Mouse (Mus musculus) embryo, embryonic 11.5 days (tissue): ENCODE results near the gene Zfp597.
"Not testable (repeated sequence)": the region's sequence is repeated elsewhere in the genome, so short reads cannot be mapped to it uniquely, and the experiment has no call there.

ENCODE experiments used
- DNase-seq: peaks from one replicate; pipeline ENCODE4 v3.0.0-alpha.2; 2012; ENCODE audit warnings: low read depth, low spot score

Gene Zfp597

DNA sequence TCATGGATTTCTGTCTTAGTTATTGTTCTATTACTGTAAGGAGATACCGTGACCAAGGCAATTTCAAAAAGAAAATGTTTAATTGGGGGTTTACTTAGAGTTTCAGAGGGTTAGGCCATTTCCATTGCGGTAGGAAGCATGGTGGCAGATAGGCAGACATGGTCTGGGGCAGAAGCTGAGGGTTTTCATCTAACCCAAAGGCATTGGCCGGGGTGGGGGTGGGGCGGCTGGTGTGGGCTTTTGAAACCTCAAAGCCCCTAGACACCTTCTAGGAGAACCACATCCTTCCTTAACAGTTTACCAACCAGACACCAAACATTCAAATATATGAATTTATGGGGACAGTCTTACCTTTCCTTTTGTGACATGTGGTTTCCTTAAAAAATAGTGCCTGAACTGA lies 25.1 kb downstream of the Zfp597 start:
- DNase-seq, result no peak

DNA sequence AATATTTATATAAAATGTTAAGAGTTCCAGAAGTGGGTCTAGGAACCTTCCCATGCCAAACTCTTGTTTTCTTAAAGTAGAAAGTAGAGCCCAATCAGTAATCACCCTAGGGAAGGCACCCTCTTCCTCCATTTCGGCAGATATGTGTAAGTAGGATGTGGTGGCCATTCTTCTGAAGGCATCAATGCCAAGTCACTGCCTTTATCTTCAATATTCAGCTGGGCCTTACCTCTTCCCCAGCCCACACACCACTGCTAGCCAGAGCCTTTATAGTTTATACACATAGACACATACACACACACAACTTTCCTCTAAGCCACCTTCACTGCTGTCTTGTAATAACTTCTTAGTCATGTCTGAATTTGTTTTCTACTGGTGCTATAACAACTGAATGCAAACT lies 28.6 kb downstream of the Zfp597 start:
- no peak for DNase-seq

DNA sequence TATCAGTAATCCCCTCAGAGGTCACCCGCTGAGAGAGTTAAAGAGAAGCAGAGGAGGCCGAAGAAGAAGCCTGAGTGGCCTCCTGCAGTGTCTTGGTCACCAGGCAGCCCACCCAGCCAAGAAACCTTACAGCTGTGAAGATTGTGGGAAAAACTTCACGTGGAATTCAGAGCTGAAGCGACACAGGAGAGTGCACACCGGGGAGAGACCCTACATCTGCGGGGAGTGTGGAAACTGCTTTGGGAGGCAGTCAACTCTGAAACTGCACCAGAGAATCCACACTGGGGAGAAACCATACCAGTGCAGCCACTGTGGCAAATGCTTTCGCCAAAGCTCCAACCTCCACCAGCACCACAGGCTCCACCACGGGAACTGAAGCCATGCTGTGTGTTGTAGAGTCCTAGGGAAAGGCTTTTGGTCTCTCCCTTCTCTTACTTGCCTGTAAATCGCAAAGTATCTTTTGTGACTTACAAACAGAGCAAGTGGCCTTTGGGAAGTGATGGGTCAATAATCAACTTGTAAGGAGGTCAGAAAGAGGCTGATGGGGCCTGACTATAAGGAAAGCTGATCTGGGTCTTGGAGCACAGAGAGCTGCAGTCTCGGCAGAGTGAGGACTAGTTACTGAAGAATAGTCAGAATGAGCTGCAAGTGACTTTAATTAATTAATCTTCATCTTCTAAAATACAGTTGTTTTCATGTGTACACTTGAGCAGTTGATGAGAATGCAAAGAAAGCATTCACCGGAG lies 29.8 kb downstream of the Zfp597 start:
- no peak for DNase-seq

DNA sequence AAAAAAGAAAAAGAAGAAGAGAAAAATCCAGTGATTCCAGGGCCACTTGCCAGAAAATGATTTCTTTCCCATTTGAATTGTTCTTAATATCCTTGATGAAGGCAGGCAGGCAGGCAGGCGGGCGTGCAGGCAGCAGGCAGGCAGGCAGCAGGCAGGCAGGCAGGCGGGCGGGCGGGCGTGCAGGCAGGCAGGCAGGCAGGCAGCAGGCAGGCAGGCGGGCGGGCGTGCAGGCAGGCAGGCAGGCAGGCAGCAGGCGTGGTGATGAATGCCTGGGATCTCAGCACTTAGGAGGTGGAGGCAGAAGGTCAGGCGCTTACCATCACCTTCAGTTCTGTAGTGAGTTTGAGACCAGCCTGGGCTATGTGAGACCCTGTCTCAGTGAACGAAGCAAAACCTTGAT lies 31.8 kb downstream of the Zfp597 start:
- no peak for DNase-seq

DNA sequence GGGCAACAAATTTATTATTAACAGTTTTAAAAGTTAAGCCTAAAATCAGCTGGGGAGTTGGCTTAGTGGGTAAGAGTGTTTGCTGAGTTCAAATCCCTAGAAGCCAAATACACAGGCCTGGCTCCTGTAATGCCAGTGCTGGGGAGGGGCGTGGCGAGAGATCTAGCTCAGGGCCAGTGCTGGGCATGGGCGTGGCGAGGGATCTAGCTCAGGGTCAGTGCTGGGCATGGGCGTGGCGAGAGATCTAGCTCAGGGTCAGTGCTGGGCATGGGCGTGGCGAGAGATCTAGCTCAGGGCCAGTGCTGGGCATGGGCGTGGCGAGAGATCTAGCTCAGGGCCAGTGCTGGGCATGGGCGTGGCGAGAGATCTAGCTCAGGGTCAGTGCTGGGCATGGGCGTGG lies 33.1 kb downstream of the Zfp597 start:
- not testable (repeated sequence) for DNase-seq

DNA sequence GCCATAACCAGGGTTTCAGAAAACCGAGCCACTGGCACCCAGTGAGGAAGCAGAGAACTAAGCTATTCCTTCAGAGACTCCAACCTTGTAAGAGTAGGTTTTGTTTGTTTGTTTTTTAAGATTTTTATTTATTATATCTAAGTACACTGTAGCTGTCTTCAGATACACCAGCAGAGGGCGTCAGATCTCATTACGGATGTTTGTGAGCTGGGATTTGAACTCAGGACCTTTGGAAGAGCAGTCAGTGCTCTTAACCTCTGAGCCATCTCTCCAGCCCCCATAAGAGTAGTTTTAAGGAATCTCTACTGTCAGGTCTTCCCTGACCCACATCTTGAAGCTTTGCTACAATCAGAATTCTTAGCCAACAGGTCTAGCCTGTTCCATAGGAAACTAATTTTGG lies 35.9 kb downstream of the Zfp597 start:
- no peak for DNase-seq

DNA sequence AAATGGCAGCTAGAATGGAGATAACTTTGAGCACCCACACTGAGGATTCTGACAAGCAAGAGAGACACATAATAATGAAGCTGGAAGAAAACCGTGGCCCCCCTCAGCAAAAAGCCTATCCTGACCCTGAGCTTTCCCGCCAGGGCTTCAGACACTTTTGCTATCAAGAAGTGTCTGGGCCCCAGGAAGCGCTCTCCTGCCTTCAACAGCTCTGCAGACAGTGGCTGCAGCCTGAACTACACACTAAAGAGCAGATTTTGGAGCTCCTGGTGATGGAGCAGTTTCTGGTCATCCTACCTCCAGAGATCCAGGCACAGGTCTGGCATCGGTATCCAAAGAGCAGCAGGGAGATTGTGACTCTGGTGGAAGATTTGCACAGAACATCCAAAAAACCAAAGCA lies 36.5 kb downstream of the Zfp597 start:
- DNase-seq, result no peak

DNA sequence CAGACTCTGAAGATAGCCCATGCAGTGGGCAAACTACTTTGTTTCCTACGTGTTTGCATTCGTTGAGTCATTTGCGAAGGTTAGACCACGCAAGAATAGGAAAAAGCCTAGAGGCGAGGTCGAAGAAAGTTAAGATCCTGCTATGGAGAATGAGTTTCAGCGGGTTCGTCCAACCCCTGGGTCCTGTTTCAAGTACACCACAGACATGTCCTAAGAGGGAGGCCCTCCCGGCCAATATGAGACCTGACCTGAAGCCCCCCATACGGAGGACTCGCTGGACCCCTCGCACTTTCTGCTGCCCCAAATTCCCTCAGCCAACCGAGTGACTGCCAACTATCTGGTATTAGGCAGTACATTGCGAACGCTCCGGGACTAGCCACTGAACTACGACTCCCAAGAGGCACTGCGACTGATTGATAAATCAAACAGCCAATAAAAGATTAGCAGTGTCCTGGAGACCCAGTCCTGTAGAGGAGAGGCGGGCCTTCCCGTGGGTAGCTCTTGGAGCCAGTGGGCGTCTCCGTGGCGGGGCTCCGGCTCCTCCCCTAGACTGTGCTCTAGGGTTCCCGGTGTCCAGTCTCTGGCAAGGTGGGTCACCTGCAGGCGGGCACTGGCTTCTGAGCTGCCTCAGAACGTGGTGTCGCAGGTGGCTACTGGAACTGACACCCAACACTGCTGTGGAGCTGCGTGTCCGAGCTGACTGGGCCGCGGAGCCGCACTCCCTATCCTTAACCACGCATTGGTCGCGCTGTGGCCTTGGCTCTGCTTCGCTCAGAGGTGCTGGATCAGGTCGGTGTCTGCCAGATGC lies 37.4 kb downstream of the Zfp597 start, which contains the start of gene Zfp174:
Gene Zfp174, plus strand, starts transcription at position 558 of the 808 bp plus-strand sequence.
- peak; percentile 87 for DNase-seq

DNA sequence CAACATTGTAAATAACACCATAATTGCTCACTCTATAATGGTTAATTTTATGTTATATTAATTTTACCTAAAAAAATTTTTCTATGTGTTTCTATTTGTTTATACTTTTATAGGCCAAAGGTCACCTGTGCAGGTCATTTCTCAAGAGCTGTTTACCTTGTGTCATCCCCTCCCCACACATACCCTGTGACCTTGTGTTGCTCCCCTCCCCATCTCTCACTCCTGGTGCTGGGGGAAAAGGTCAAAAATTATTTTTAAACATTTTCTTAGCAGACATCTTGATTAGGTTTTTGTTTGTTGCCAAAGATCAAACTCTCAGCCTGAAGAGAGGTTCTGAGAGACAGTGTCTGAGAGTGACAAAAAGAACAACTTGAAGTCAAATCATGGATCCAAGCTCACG lies 40.6 kb downstream of the Zfp597 start:
- no peak for DNase-seq

DNA sequence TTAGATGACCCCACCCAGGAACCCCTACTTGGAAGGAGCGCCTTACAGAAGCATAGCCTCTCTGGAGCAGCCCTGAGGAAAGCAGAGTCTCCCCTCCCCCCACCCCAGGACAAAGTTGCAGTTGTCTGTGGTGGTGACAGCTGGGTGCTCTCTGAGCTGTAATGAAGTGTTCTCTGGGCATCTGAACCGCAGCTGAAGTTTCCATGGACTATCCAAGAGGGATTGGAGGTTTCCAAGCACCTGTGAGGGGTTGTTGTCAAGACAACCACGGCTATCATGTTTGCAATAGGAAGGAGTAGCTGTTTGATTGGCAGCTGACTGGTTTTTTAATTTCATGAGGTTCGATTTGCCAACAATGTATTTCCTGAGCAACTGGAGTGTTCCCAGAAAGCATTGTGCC lies 41.4 kb downstream of the Zfp597 start:
- DNase-seq, result no peak

DNA sequence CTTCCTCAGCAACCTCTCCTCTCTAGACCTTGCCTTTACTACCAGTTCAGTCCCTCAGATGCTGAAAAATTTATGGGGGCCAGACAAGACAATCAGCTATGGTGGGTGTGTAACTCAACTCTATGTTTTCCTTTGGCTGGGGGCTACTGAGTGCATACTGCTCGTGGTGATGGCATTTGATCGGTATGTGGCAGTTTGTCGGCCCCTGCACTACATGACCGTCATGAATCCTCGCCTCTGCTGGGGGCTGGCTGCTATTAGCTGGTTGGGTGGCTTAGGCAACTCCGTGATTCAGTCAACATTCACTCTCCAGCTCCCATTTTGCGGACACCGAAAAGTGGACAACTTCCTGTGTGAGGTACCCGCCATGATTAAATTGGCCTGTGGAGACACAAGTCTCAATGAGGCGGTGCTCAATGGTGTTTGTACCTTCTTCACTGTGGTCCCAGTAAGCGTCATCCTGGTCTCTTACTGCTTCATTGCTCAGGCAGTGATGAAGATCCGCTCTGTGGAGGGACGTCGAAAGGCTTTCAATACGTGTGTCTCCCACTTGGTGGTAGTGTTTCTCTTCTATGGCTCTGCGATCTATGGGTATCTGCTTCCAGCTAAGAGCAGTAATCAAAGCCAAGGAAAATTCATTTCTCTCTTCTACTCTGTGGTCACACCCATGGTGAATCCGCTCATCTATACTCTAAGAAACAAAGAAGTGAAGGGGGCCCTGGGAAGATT lies 45.0 kb downstream of the Zfp597 start:
- no peak for DNase-seq

DNA sequence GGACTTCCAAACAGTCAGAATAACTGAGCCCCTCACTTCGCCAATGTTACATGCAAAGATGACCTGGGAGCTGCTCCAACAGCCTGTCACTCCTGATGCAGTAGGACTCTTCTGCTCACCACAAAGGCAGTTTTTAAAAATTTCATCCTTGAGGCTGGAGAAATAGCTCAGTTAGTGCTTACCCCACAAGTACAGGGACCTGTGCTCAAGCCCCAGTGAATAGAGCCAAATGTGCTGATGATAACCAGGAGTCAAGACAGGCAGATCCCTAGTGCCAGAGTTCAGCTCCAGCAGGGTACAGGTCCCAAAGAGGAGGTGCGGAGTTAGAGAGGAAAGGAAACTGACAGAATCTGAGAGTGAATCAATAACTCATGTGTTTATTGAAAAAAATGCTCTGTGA lies 48.9 kb downstream of the Zfp597 start:
- DNase-seq, result no peak

DNA sequence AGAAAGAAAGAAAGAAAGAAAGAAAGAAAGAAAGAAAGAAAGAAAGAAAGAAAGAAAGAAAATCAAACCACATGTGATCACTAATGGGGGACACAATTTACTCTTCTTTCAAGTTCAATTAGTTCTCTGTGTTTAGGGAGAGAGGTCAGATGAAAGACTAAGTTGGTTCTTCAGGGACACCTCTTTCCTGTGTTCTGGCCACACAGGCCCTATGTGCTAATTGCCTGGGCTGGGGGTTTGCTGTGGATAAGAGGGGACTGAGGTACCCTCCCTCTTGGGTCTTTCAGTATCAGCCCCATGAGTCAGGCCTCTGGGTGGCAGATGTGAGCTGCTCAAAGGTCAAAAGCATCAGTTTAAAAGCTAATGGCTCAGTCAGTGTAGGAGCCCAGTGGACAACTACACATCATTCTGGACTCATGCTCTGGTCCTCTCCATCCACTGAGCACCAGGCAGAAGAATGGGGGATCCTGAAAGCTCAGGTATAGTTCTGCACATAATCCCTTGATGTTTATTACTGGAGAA lies 53.7 kb downstream of the Zfp597 start, which contains the start of gene Olfr15:
Gene Olfr15, plus strand, starts transcription at position 291 of the 522 bp plus-strand sequence.
- DNase-seq, result no peak

DNA sequence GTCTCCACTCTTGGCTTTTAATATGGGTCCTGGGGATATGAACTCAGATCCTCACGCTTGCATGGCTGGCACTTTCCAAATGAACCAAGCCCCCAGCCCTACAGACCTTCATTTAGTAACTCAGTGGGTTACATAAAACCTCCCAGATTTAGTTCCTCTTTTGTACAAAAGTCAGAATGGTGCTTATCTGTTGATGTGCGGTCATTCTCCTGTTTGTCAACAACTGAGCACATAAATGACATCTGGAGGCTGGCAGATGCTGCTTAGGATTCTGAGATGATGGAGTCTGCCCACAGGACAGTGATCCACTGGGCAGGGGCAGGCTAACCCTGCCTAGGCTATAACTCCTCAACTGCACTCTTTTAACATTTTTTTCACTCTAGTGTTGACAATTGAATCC lies 54.6 kb downstream of the Zfp597 start:
- no peak for DNase-seq

DNA sequence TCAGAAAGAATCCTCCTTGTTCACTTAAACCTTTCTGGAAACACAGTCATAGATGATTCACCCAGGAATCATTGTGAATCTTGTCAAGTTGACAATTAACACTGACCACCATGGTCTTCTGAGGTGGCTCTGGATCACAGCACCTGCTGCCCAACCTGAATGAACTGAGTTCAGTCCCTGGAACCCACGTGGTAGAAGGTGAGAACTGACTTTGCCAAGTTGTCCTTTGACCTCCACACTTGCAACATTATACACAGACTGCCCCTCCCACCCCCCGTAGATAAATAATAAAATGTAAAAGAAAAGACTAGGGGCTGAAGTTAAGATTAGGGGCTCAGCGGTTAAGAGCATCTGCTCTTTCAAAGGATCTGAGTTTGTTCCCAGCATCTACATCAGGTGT lies 56.3 kb downstream of the Zfp597 start:
- DNase-seq, result no peak

DNA sequence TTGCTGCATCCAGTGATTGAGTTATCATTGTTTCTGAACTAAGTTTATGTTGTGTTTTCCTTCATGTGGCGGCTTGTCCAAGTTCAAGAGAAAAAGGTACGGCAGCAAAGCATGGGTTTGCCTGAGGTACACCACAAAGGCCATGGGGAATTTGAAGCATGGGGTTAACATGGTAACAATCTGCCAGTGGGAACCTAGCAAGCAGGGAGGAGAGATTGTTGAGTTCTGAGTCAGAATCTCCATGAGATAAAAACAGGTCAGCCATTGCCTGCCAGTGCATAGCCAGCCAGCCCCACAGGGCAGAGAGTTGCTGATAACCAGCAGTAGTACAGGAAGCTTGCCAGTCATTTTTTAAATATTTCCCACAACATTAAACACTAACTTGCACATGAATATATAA lies 64.2 kb downstream of the Zfp597 start:
- no peak for DNase-seq

DNA sequence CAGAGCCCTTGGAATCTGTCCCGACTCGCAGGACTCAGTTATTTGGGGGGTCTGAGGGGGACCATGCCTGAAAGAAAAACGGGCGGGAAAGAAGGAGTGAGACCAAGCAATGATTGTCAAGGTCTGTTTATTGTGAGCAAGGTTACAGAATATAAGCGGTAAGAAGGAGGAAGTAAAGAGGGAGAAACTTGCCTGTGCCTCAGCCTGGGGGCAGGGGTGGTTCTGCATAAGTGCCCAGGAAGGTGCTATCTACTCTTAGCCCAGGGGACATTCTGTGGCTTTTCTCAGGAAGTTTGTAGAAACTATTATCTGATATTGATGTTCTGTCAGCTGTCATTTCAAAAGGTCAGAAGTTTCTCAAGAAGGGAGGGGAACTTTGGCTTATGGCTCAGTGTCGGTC lies 69.7 kb downstream of the Zfp597 start:
- DNase-seq, result not testable (repeated sequence)
